Mouse (Mus musculus) right cerebral cortex, postnatal 10 days (tissue): ENCODE measurements around the gene Thra.
A peak's percentile ranks its signal among the peaks of the same experiment; 100 is the strongest.

Source experiments
- DNase-seq, 2 experiments: peaks; one replicate each; pipeline ENCODE4 v3.0.0; 2021; ENCODE audit warnings: low spot score in 2 of 2

The Thra gene

DNA sequence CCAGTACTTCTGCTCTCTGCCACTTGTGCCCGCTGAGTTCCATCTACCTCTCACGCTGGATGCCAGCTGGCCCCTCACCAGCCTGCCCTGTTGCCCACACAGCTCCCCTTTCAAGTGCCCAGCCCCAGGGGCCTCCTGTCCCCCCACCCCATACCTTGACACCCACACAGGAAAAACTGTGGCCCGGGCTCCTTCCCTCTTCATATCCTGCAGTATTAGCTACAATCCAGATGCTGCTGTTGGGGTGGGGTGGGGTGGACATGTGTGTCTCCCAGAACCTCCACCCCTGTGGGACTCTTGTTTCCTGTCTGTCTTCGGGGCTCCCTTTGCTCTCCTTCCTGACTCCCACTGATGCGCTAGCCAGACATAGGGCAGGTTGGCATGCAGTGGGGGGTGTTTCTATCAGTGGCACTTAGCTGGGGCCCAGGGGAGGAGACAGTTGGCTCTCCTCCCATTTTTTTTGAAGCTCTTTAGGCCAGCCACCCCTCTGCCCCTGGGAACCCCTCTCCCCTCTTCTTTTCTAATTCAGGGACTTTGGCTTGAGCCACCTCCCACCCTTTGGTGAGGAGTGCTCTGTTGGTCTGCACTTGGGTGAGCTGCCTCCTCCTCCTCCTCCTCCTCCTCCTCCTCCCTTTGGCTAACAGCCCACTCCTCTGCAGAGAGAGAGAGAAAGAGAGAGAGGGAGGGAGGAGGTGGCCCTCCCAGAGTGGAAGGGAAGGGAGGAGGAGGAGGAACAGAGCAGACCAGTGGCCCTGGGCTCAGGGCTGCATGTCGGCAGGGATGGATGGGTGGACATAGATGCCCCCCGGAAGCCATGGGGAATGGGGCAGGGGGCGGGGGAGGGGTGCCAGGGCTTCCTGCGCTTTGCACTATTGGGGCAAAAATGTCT is 25.2 kb downstream of the Thra start:
- peak; percentile 50 to 62 for DNase-seq

DNA sequence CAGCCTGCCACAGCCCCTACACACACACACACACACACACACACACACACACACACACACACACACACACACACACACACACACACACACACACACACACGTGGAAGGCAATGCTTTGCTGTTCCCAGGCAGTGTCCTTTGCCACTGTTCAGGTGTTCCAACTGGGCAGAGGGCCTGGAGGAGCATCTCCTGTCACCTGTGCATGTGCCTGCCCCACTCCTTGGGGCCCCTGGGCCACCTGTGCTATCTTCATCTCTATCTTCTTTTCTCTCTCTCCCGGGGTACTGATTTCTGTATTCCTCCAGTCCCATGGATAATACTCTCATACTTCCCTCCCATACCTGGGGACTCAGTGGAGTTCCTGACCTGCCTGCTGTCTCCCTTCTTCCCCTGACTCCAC is 25.9 kb downstream of the Thra start:
- DNase-seq, result peak in 1 of 2 experiments; percentile 41

DNA sequence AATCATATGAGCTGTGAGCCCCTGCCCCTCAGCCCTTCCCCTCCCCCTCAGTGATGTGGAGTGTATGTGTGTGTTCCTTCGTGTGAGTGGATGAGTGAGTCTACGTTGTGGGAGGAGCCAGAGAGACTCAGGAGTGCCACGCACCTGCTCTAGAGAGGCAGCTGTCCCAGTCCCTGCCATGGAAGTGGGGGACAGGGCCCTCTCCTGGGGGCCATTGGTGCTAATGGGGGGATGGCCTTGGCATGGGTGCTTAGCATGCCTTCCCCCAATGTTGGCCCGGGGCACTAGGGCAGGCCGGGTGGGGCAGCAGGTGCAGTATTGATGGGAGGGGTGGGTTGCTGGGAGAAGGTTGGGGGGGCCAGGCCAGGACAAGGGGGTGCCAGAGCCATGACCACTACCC is 26.4 kb downstream of the Thra start:
- DNase-seq, result peak; percentile 37 to 59

DNA sequence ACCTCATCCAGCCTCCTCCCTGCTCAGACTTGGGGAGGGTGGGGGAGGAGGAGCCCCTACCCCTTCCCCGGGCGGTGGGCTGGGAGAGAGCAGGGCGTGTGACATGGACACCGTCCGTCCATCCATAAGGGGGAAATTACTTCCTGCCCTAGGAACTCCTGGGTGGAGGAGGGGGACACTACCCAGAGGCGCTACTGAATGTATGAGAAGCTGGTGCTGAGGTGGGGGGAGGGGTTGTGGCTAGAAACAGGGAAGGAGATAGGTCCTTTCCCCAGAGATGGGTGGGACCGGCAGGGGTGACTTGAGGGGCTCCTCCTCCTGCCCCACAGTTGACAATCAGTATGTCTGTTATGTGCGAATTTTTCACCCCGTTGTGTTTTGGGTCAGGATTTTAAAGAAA is 26.8 kb downstream of the Thra start:
- DNase-seq, result peak; percentile 83 to 87

DNA sequence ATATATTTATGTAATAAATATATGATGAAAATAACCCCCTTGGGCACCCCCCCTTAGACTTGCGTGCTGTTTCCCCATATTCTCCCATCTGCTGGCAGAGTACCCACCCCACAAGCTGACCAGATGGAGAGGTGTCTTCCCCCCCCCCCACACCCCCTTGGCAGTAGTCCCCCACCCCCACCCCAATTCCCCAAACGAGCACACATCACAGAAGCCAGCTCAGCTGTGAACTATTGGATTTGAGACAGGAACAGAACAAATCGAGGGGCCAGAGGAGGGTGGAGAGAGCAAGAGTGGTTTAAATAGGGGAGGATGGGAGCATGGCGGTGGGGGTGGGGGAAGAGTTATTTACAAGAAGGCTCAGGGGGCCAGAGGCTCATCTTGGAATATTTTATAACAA is 27.3 kb downstream of the Thra start:
- DNase-seq, result peak; percentile 35 to 44

DNA sequence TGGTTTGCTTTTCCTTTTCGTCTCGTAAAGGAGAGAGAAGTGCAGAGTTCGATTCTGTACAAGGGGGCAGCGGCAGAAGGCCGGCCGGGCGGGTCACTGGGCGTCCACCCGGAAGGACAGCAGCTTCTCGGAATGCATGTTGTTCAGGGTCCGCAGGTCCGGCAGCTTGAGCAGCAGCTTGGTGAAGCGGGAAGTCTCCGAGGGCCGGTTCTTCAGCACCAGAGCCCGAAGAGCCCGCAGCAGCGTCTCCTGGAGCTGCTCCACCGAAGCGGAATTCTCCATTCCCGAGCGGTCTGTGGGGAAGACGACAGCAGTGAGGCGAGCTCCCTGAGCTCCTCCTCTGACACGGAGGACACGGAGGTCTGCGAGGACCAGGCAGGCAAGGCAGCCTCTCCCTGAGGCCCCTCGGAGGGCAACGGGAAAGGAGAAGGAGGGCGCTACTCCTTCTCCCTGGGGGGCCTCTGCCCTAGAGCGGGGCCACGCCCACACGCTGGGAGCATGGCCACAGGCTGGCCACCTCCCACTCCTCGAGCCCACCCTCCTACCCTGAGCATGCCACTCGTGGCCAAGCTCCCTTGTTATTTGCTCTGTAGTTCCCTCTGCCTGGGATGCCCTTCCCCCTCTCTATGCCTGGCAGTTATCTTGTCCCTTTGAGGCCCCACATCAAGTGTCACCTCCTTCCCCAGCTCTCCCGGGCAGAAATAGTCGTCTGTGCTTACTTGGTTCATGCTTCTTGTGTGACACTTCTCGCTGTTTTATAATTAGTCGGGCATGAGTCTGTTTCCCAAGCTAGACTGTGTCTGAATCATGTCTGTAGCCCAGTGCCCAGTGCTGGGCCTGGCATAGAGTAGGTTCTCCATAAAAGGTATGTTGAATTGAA is 27.9 kb downstream of the Thra start:
- DNase-seq, result peak; percentile 66

DNA sequence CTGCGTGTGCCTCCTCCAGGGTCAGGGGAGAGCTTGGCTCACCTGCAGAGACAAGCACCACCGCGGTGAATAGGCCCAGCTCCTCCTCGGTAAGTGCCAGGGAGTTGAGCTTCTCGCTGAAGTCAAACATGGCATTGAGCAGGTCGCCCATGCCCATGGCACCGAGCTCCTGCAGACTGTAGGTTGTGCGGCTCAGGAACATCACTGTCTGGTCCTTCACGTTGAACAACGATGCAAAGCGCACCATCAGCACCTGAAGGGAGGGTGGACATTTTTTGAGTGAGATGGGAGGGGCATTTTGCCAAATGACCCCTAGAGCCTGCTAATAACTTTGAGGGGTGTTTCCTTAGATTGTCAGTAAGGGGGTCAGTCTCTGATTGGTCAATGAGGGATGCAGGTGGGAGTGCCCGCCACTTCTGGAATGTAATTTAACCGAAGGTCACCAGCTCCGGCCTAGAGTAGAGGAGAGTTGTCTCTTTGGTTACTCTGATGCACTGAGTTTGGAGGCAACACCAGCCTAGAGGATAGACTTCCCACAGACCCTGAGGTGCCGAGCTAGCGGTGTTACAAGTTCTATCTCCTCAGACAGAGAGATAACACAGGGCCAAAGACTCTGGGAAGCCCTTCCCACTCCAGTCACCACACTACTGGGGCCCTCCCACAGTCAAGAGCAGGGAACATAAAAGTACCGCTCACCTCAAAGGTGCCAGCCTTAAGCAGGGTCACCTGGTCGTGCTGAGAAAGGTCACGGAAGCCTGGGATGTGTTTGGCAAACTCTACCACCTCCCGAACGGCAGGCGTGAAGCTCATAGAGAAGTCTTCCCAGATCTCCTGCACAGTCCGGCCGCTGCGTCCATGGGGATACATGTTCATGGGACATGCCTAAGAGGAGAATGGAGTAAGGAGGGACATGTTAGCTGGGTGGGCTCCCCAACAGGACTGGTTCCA is 28.8 kb downstream of the Thra start:
- peak in 1 of 2 experiments; percentile 40 for DNase-seq

DNA sequence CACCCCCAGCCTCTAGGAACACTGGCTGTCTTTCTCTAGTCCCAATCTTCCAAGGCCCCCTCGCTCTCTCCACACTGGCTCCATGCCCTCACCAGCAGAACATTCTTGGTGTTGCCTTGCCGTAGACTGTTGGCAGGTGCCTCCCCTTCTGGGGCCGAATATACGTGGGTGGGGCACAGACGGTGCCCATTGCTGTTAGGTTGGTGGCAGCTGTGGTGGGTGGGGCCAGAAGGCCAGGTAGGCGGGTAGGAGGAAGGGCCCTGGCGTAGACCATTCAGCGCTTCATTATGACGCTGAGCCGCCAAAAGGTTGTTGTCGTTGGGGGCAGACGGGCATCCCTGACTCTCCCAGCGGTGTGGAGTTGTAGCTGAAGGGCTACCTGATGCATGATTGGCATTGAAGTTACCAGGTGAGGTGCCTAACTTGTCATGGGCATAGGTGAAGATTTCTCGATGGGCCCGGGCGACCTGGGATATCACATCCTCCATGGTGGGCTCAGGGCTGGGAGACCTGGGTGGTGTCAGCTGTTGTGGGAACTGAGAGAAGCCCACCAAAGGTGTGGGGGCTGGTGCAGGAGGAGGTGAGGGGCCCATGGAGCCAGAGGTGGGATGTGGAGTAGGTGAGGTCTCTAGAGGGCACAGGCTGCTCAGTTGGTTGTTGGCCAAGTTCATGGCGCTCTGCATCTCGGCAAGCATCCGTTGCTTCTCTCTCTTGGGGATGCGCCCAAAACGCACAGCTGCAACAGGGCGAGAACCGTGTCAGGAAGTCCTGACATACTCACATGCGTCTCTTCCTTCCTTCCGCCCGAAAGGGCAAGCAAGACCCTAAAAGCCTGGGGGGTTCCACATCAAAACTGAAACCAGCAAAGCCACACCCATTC is 29.9 kb downstream of the Thra start:
- peak; percentile 65 to 78 for DNase-seq

DNA sequence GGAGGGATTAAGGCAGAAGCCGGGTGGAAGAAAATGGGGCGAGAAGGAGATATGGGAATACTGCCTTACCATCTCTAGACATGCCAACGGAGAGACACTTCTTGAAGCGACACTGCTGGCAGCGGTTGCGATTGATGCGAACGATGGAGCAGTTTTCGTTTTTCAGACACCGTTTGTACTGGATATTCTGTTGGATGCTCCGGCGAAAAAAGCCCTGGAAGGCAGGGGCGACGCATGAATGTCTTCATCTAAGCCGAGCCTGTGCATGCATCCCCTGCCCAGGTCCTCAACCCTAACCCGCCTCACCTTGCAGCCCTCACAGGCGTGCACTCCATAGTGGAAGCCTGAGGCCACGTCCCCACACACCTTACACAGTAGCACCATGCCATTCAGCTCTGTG is 30.7 kb downstream of the Thra start:
- peak in 1 of 2 experiments; percentile 50 for DNase-seq

DNA sequence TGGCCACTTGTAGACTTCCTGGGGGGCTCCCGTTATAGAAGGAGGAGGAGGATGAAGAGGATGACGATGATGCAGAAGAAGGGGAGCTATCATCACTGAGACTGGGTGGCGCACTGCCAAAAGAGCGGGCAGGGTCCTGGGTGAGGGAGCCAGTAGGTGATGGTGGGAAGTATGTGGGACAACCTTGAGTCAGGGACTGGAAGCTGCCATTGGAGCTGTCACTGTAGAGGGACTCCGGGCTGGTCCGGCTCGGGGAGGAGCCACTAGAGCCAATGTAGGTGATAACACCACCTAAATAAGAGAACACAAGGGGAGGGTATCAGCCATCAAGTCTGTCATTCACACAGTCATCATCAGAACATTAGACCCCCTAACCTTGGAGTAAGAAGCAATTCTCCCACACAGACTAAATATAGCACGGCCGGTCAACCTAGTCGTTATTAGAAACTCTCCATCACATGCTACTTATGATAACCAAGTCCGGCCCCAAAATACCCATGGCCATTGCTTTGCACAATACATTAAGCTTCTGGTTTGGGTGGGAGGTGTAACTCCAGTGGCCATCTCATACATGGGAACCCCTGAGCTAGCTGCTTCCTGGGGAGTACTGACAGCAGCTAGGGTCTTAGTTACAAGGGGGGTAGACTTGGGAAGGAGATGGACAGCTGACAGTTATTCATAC is 31.5 kb downstream of the Thra start:
- DNase-seq, result peak in 1 of 2 experiments; percentile 71

DNA sequence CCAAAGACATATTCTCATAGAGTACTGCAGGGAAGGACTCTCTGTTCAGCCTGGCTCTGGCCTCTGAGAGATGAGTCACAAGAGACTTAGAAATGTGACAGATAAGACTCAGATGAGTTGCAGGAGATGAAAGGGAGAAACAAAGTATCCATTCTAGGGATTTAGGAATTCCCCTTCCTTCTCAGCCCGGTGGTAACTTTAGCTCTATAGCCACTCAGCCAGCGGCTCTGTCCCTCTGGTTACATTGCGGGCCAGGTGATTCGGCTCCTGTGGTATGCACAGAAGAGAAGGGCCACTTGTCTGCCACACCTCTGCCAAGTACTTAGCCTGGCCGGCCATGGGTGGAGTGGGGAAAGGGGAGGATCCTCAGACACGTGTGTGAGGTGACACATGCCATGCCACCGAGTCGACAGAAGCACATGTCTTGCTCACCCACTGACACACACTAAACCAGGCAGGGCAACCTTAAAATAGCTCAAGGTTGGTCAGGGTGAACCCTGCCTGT is 32.3 kb downstream of the Thra start:
- peak in 1 of 2 experiments; percentile 46 for DNase-seq

DNA sequence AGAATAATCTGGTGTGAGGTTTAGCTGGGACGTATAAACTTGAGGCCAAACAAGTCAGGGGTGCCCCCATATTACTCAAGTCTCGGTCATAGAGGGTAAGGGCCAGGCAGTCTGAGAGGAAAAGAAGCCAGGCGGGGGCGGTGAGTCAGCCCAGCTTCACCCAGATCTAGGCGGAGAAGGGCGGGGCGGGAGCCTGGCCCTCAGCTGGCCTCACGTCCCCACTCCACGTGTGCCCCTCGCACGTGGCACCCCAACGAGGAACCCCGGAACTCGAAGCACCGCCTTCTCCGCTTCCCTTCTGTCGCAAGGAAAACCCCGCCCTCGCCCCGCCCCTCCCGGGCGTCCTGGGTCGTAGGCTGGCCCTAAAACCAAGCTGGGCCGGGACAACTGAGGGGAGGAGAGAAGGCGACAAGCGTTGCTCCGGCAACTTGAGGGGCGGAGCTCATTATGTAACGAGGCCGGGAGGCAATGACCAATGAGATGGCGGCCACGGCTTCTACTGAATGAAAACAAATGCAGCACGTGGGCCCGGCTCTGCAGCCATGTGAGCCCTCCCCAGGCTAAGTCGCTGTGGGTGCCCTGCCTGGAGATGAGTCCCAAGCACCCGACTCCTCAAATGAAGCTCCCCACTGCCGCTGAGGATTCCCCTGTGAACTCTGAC is 33.3 kb downstream of the Thra start:
- peak; percentile 99 for DNase-seq

DNA sequence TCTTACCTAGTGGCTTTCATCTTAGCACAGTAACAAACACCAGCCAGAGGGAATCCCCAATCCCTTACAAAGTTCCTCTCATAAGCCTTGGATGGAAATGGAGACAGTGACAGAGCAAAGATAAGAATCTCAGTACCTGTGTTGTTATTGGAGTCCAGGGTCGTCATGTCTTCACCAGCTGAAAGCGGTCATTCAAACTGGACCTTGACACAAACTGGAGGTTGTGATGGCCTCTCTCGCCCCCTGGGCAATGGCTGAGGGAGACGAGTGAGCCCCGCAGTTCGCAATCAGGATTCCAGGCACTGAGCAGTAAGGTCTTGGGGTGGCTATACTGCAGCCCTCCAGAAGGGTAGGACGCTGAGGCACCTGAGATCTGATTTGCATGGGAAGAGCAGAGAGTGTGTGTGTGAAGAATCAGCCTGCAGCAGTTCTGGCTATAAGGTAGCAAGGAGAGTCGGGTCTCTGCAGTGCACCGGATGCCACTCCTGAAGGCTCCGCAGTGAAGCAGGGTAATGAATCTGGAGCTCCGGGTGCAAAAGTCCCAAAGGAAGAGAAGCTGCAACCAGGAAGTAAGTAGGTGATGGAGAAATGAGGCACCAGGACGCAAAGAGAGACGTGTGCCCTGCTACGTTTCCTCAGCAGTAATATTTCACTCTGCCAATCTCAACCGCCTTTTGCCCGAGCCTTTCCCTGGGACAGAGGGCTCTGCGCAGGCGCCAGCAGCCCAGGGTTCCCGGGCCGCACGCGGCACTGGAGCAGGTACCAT is 34.3 kb downstream of the Thra start, which contains the start of gene Nr1d1:
TSS of gene Nr1d1 (minus strand) at position 752 of the 766 bp plus-strand sequence.
- peak in 1 of 2 experiments; percentile 46 for DNase-seq

DNA sequence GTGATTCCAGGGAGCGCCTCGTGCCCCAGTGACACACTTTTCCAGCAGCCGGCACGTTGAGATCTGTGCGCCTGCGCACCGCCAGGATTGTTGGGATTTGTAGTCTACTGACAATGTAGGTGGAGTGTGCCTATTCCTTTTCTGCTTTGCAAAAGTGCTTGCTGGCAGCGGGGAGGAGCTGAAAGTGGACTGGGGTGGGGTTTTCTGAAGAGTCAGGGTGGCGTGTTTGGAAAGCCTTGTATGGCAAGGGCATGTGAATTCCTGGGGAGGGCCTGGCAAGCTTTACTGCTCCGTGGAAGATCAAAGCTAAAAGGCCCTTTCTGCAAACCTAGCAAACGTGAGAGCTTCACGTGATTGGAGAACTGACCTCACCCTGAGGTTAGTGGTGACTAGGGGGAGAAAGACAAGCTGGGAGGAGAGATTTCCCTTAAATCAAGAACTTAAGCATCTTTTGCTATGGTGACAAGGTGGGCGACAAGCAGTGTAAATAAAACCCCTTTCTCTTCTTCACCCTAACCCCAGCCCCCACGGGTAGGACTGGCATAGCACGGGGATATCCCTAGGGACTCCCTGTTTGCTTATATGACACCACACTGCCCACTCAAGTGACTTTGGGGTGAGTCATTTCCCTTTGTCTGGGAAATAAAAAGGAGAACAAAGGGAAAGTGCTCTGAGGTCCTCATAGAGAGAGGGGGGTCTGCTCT is 35.1 kb downstream of the Thra start:
- DNase-seq, result peak; percentile 100

DNA sequence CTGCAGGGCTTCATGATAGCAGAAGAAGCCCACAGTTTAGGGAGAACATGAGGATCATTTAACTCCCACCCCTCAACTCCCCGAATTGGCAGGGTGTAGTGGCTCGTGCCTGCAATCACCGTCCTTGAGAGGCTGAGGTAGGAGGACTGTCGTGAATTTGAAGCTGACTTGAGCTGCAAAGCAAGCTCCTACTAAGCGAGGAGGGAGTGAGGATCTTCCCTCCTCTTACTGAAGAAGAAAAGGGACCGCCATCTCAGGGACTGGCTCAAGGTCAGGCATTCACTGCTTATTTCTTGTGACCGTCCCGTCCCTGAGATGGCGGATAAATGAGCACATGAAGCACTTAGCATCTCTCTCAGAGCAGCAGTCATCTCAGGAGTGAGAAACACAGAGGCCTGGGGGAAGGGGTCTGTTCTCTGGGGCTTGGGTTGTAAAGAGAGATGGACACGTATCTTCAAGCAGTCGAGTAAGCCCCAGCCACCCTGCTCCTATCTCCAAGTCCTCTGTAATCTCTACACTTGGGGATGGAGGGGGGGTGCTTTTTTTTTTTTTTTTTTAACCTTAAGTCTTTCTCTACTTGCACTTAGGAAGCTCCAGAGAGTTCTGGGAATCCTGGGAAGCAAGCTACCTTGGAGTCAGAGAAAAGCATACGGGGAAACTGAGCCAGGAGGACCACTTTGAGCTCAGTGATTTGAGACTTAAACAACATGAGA is 35.8 kb downstream of the Thra start:
- DNase-seq, result no peak

DNA sequence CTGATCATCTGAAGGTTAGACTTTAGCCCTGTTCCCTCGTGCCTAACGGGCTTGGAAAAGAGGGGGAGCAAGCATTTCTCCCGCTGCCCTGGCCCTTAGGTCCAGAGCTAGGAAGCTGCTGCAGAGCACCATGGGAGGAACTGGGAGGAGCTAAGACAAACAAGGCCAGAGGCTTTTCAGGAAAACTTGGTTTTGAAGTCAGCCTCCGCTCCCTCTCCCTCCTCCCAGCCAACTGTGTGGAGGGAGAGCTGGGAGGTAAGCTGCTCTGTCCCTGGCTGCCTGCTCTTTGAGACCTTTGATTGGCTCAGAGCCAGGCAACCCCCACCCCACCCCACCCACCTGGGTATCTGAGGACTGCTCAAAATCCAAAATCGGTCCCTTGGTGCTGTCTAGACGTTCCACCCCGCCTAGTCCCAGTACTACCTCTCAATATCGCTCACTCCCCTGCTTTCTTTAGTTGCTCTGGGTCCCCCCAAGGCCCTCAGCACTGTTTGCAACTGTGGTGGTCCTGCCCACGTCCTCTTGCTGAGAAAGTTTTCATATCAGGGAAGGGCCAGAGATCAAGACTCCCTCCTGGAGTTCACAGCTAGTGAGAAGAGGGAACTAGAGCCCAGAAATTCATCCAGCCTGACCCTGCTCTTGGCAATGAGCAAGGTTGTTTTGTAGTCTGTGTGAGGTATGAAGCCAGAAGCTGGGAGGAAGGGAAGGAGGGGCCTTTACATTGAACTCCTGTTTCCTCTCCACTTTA is 36.6 kb downstream of the Thra start:
- DNase-seq, result no peak
